ENCODE assay signal across 13 mouse cellular contexts in genomic region chr13:45630518-45631290, GRCm38 (mm10).
"Had no signal": no experiment of that assay in that cellular context is flagged by ENCODE, and none has a peak within 500 bp of the region (broad histone marks: within the 10 kb centered on the region; RNA-seq: fewer than 3 reads in every experiment).

No protein-coding gene starts in this region.

- DNase-seq: kidney, adult 8-10 months; kidney, postnatal 36 days; left cerebral cortex, postnatal 4 days; thymus, adult 2 months; thymus, postnatal 25 days had no signal

- H3K4me3 ChIP-seq: limb, embryonic 13.5 days; midbrain, embryonic 15.5 days; neural tube, embryonic 12.5 days had no signal

- H3K27me3 ChIP-seq: limb, embryonic 13.5 days; midbrain, embryonic 15.5 days; neural tube, embryonic 12.5 days had no signal

- H3K9ac ChIP-seq: limb, embryonic 13.5 days; liver, embryonic 14.5 days; midbrain, embryonic 15.5 days; neural tube, embryonic 12.5 days had no signal

- H3K27ac ChIP-seq: kidney, postnatal 0 days; limb, embryonic 13.5 days; liver, embryonic 14.5 days; midbrain, embryonic 15.5 days; neural tube, embryonic 12.5 days; stomach, postnatal 0 days had no signal

- H3K36me3 ChIP-seq: limb, embryonic 13.5 days; midbrain, embryonic 15.5 days; neural tube, embryonic 12.5 days had no signal

- H3K4me2 ChIP-seq: limb, embryonic 13.5 days; midbrain, embryonic 11.5 days; midbrain, embryonic 15.5 days; neural tube, embryonic 12.5 days had no signal

- H3K4me1 ChIP-seq: midbrain, embryonic 15.5 days had no signal

- ATAC-seq: intestine, postnatal 0 days; midbrain, embryonic 15.5 days had no signal

- H3K9me3 ChIP-seq: limb, embryonic 13.5 days; midbrain, embryonic 15.5 days; neural tube, embryonic 12.5 days had no signal
